12 mouse cellular contexts compared by ENCODE assay signal in the genomic region with DNA sequence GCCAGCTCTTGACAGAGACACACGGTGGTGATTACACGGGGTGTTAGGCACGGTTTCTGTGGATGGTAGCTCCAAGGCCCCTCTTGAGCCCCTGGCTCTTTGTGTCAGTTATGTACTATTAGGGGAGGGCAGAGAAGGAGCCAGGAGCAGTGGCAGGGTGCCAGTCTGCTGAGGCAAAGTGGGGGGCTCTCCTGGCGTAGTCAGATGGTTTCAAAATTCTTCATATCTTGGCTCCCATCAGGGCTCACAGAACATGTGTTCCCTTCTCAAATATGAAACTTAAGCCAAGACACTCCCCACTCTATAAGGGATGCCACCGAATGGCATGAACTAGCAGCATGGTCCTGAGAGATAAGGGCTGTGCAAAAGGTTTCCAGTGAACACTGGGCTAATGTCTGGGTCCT. TPM values are rescaled to one million over a fixed set of nuclear protein-coding genes. Genes with fewer than 3 reads are reported as not detected.
A peak's percentile ranks its signal among the peaks of the same experiment; 100 is the strongest.
DNase-seq lines count a peak whose midpoint lies in the region; ATAC-seq lines count a peak whose summit lies in the region.
"Had no signal": no experiment of that assay in that cellular context is flagged by ENCODE, and none has a peak within 500 bp of the region (broad histone marks: within the 10 kb centered on the region; RNA-seq: fewer than 3 reads in every experiment).

No protein-coding gene starts in this region.

- H3K9me3 ChIP-seq in midbrain, embryonic 14.5 days (ENCODE audit: control insufficient read depth, low read length): 0 out of 2 replicates have a peak, but pooled peaks cover 3% of the 10 kb centered on the region
- no peaks in the 10 kb centered on the region; the same call in 1 of the 2 replicates for H3K9me3 ChIP-seq in midbrain, embryonic 10.5 days (replicated peaks)
- no peaks in the 10 kb centered on the region for H3K9me3 ChIP-seq in embryonic facial prominence, embryonic 14.5 days (ENCODE audit: control insufficient read depth, low read length)
- H3K9me3 ChIP-seq in intestine, embryonic 16.5 days (ENCODE audit: control insufficient read depth, low read length): no peaks in the 10 kb centered on the region
- no peaks in the 10 kb centered on the region for H3K9me3 ChIP-seq in neural tube, embryonic 13.5 days

- ATAC-seq in midbrain, embryonic 14.5 days (ENCODE audit: low FRiP score, low TSS enrichment): no peak; the same call in 1 of the 2 replicates
- ATAC-seq in embryonic facial prominence, embryonic 14.5 days (ENCODE audit: low read depth): peak; percentile 78
- ATAC-seq in intestine, embryonic 16.5 days: 0 out of 2 replicates have a peak, but pooled peaks have one; percentile 26
- peak; percentile 62 for ATAC-seq in neural tube, embryonic 13.5 days (ENCODE audit: low read depth)

- 36% methylated on average over 5 of the region's 5 CpGs for WGBS in midbrain, embryonic 14.5 days
- WGBS in midbrain, embryonic 10.5 days: 80% methylated on average over 5 of the region's 5 CpGs
- WGBS in embryonic facial prominence, embryonic 14.5 days: 15% methylated on average over 4 of the region's 5 CpGs
- WGBS in intestine, embryonic 16.5 days: 66% methylated on average over 5 of the region's 5 CpGs
- WGBS in neural tube, embryonic 13.5 days: 36% methylated on average over 5 of the region's 5 CpGs

- peak; percentile 67 for DNase-seq in midbrain, embryonic 14.5 days
- DNase-seq in midbrain, embryonic 10.5 days (ENCODE audit: low spot score): no peak
- peak; percentile 88 for DNase-seq in embryonic facial prominence, embryonic 14.5 days (ENCODE audit: low spot score)
- no peak for DNase-seq in urinary bladder, postnatal 25 days (ENCODE audit: low spot score)
- no peak for DNase-seq in frontal cortex, postnatal 14 days (ENCODE audit: low spot score in 2 of 2)
- no peak for DNase-seq in adrenal gland, adult 18-20 months (ENCODE audit: low spot score in 2 of 2)
- DNase-seq: cerebellum, postnatal 25 days; kidney, postnatal 14 days; lung, postnatal 10 days had no signal

- no peak overlapping the region for H3K4me2 ChIP-seq in midbrain, embryonic 14.5 days (ENCODE audit: low read length)
- H3K4me2 ChIP-seq in embryonic facial prominence, embryonic 14.5 days (ENCODE audit: low read depth, low read length): no peak overlapping the region
- no peak overlapping the region for H3K4me2 ChIP-seq in intestine, embryonic 16.5 days (ENCODE audit: low read depth, low read length)
- H3K4me2 ChIP-seq in neural tube, embryonic 13.5 days: no peak overlapping the region

- no peaks in the 10 kb centered on the region for H3K27me3 ChIP-seq in midbrain, embryonic 14.5 days (ENCODE audit: control insufficient read depth, insufficient read depth, low read length)
- H3K27me3 ChIP-seq in midbrain, embryonic 10.5 days (ENCODE audit: low read depth, poor library complexity, severe bottlenecking): peaks cover 27% of the 10 kb centered on the region; the same call in 1 of the 2 replicates
- no peaks in the 10 kb centered on the region; the same call in 1 of the 2 replicates for H3K27me3 ChIP-seq in embryonic facial prominence, embryonic 14.5 days (replicated peaks; ENCODE audit: control insufficient read depth, insufficient read depth, low read length)
- H3K27me3 ChIP-seq in intestine, embryonic 16.5 days (replicated peaks; ENCODE audit: control insufficient read depth, insufficient read depth, low read length): 0 out of 2 replicates have a peak, but pooled peaks cover 2% of the 10 kb centered on the region
- peaks cover 19% of the 10 kb centered on the region for H3K27me3 ChIP-seq in neural tube, embryonic 13.5 days

- H3K4me1 ChIP-seq in midbrain, embryonic 14.5 days (ENCODE audit: control insufficient read depth, insufficient read depth, low read length): peaks cover 8% of the 10 kb centered on the region; the same call in 1 of the 2 replicates
- peaks cover 19% of the 10 kb centered on the region for H3K4me1 ChIP-seq in midbrain, embryonic 10.5 days
- H3K4me1 ChIP-seq in embryonic facial prominence, embryonic 14.5 days (ENCODE audit: control insufficient read depth, insufficient read depth, low read length): peaks cover 17% of the 10 kb centered on the region; the same call in 1 of the 2 replicates
- no peaks in the 10 kb centered on the region; the same call in 1 of the 2 replicates for H3K4me1 ChIP-seq in intestine, embryonic 16.5 days (ENCODE audit: control insufficient read depth, insufficient read depth, low read length)
- H3K4me1 ChIP-seq in neural tube, embryonic 13.5 days (replicated peaks): peaks cover 19% of the 10 kb centered on the region

- no peak overlapping the region for H3K4me3 ChIP-seq in midbrain, embryonic 14.5 days (replicated peaks; ENCODE audit: low read depth, low read length)
- no peak overlapping the region for H3K4me3 ChIP-seq in midbrain, embryonic 10.5 days
- H3K4me3 ChIP-seq in embryonic facial prominence, embryonic 14.5 days (ENCODE audit: low read depth, low read length): no peak overlapping the region
- no peak overlapping the region for H3K4me3 ChIP-seq in intestine, embryonic 16.5 days (ENCODE audit: low read length)
- H3K4me3 ChIP-seq in neural tube, embryonic 13.5 days: no peak overlapping the region
- H3K4me3 ChIP-seq: heart, adult 2 months had no signal

- no peaks in the 10 kb centered on the region for H3K36me3 ChIP-seq in midbrain, embryonic 14.5 days (ENCODE audit: control insufficient read depth, insufficient read depth, low read length)
- H3K36me3 ChIP-seq in midbrain, embryonic 10.5 days: no peaks in the 10 kb centered on the region
- no peaks in the 10 kb centered on the region for H3K36me3 ChIP-seq in embryonic facial prominence, embryonic 14.5 days (ENCODE audit: control insufficient read depth, insufficient read depth, low read length)
- H3K36me3 ChIP-seq in intestine, embryonic 16.5 days (ENCODE audit: control insufficient read depth, insufficient read depth, low read length): no peaks in the 10 kb centered on the region
- H3K36me3 ChIP-seq in neural tube, embryonic 13.5 days: no peaks in the 10 kb centered on the region

- no peak overlapping the region for H3K9ac ChIP-seq in midbrain, embryonic 14.5 days (replicated peaks; ENCODE audit: low read length)
- no peak overlapping the region for H3K9ac ChIP-seq in embryonic facial prominence, embryonic 14.5 days (ENCODE audit: low read depth, low read length)
- H3K9ac ChIP-seq in intestine, embryonic 16.5 days (ENCODE audit: low read depth, low read length): no peak overlapping the region
- no peak overlapping the region for H3K9ac ChIP-seq in neural tube, embryonic 13.5 days

- no peak overlapping the region for H3K27ac ChIP-seq in midbrain, embryonic 14.5 days (replicated peaks; ENCODE audit: low read depth, low read length)
- H3K27ac ChIP-seq in midbrain, embryonic 10.5 days (replicated peaks): no peak overlapping the region
- H3K27ac ChIP-seq in embryonic facial prominence, embryonic 14.5 days (replicated peaks; ENCODE audit: low read depth, low read length): no peak overlapping the region
- no peak overlapping the region for H3K27ac ChIP-seq in intestine, embryonic 16.5 days (ENCODE audit: low read length)
- no peak overlapping the region for H3K27ac ChIP-seq in neural tube, embryonic 13.5 days (replicated peaks)
- H3K27ac ChIP-seq: heart, adult 2 months had no signal

RNA-seq across cellular contexts. Expression of a gene that starts 20.8 kb away (rescaled TPM):
- 10.1 and 11.6 TPM in 2 replicates for polyA plus RNA-seq in midbrain, embryonic 14.5 days (2014; fragmentation: Nextera tagmentation; extraction: Ambion mirVana)
- polyA plus RNA-seq in midbrain, embryonic 10.5 days (2016; fragmentation: Nextera tagmentation; extraction: Ambion mirVana): 28.1 and 30.7 TPM in 2 replicates
- 19.7 and 22.5 TPM in 2 replicates for polyA plus RNA-seq in embryonic facial prominence, embryonic 14.5 days (2014; fragmentation: Nextera tagmentation; extraction: Ambion mirVana)
- polyA plus RNA-seq in intestine, embryonic 16.5 days (2015; fragmentation: Nextera tagmentation; extraction: Ambion mirVana): 16.9 and 17.8 TPM in 2 replicates
- 12.2 and 13.0 TPM in 2 replicates for polyA plus RNA-seq in neural tube, embryonic 13.5 days (2015; fragmentation: Nextera tagmentation; extraction: Ambion mirVana)
- total RNA-seq in adrenal gland, adult 18-20 months (2021): 10 to 100 TPM; 32.0 to 57.3 TPM

Comparison
In these comparisons a context has a peak if more than half of its experiments do, and no peak if none do; other contexts are left out.
1. DNase-seq: peak in midbrain, embryonic 14.5 days (single experiment) and embryonic facial prominence, embryonic 14.5 days (single experiment); none in midbrain, embryonic 10.5 days (single experiment), urinary bladder, postnatal 25 days (single experiment), frontal cortex, postnatal 14 days (0 of 2) and adrenal gland, adult 18-20 months (0 of 2).